Mouse (Mus musculus) retina, postnatal 7 days (tissue): ENCODE data around the gene Psmf1.

Experiments used
- DNase-seq: peaks from one replicate; pipeline ENCODE4 v3.0.0-alpha.2; 2012; ENCODE audit warnings: low read depth, low spot score

Gene Psmf1

DNA sequence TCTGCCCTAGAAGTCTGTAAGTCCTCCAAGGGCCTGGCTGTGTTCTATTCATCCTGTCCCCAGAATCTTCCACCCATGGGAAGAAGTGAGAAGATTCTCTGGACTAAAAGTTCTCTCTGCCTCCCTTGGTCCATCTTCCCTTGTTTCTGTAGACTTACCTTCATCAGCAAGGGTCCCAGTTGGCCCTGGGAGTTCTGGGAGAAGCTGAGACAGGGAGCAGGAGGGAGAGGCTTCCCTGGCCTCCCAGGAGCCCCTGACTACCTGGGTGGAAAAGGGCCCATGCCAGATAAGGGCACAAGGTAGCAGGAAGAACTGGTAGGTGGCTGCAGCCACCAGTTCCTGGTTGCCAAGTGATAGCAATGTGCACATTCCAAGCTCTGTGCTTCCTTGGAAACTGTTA, at the start of gene Psmf1:
TSS of gene Psmf1 (minus strand) at position 342 of the 400 bp plus-strand sequence.
- no peak for DNase-seq

DNA sequence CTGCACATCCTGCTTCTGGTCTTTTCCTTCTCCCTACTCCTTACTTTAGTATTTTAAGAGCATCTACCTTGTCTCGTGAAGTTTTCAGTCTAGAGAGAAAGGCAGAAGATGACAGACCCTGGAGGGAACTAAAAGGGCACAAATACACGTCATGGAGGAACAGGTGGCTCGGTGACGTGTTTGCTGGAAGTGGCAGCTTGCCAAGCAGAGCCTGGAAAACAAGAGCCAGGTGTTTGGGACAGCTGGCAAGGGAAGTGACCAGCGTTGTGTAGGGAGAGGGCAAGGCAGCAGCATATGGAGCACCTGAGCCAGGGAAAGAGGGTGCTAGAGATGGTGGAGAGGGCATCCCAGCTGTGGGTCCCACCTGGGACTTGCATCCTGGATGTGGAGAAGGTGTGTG, 47.2 kb upstream of the Psmf1 start:
- no peak for DNase-seq

DNA sequence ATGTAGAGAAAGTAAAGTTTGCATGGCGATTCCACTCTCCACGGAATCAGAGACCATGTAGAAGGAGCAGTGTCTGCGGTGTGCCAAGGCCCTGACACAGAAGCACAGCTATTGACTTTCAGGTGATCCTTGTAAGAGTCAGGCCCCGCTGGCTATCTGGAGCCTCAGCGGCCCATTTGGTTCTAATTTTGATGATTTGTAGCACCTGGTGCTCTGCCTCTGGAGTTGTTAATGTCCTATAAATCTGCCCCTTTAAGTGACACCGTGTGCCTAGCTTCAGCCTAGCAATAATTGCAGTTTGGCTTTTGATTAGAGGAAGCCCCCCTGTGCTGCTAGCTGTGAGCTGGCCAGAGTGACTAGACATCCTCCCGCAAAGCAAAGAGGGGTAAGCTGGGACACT, 46.2 kb upstream of the Psmf1 start:
- DNase-seq, result no peak

DNA sequence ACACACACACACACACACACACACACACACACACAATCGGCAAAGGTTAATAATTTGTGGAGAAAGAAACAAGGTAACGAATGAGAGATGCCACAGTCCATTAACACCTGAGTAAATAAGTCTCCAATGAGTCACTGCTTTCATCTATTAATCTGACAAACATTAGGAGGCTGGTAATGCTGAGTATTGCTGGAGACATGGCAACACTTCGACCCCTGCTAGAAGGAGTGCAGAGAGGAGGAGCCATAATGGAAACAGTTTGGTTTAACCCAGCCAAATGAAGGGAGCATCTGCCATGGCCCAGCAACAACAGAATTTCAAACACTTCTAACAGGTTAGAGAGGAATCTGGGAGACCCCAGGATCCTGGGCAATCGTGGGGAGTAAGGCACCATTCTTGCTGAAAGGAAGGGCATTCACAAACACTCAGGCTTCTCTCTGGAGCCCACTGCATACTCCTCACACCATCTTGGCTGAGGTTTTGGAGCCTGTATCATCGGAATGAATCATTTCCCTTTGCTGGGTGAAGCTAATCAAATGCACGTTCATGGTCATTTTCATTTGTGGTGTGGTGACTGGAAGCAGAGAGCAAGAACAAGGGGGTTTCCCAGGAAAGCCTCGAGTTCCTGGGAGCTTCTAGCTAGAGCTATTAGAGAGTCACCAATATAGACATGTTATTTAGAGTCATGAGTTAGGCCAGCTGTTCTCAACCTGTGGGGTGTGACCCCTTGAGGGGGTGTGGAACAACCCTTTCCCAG, 44.4 kb upstream of the Psmf1 start:
- DNase-seq, result no peak

DNA sequence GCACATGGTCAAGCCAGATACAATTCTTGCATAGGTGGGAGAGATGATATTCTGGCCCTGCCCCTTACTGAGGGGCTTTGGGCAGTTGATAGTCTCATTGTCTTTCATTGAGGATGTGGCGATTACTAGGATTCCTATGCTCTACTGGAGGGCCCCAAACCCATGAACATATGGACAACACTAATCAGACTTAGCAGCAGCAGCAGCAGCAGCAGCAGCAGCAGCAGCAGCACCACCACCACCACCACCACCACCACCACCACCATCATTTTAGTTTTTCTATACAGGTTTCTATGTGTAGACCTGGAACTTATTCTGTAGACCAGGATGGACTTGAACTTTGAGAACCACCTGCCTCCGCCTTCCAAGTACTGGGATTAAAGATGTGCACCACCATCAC, 39.5 kb upstream of the Psmf1 start:
- DNase-seq, result no peak

DNA sequence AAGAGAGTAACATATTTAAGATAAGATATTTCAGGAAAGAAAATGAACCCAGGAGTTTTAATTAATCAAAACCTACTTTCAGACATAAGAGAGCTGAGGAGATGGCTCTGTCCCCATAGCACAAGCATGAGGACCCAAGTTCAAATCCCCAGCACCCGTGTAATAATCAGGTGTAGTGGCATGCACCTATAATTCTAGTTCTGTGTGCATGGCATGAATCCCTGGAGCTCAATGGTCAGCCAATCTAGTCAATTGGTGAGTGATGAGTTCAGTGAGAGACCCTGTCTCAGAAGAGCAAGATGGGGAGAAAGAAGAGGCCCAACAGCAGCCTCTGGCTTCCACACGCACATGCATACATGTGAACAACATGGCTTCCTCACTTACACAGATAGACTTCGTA, 33.4 kb upstream of the Psmf1 start:
- no peak for DNase-seq

DNA sequence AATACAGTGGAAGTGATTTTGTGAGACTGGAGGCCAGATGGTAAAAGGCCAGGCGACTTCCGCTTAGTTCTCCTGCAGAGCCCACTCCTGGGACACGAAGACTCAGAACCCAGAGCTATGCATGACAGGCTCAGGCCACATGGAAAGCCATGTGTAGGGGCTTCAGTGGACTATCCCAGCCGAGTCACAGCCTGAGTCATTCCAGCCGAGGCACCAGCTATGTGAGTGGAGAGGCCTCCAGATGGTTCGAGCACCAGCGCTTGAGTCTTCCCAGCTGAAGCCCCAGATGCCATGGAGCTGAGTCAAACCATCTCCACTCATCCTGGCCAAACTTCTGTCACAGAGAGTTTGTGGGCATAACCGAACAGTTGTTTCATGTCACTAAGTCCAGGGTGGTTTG, 29.5 kb upstream of the Psmf1 start:
- DNase-seq, result no peak

DNA sequence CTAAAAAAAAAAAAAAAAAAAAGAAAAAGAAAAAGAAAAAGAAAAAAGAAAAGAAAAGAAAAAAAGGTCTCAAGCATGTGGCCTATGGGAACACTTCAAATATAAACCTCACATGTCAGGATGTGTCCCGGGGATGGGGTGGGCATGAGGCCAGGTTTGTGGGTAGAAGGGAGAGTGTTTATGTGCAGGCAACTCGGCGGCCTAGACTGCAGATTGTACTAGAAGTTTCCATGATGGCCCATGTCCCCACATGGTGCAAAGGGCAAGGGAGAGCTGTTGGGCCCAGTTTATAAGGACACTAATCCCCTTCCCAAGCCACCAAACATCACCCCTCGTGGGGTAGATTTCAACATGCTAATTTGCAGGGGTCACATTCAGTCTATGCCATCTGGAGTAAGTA, 28.2 kb upstream of the Psmf1 start:
- DNase-seq, result no peak

DNA sequence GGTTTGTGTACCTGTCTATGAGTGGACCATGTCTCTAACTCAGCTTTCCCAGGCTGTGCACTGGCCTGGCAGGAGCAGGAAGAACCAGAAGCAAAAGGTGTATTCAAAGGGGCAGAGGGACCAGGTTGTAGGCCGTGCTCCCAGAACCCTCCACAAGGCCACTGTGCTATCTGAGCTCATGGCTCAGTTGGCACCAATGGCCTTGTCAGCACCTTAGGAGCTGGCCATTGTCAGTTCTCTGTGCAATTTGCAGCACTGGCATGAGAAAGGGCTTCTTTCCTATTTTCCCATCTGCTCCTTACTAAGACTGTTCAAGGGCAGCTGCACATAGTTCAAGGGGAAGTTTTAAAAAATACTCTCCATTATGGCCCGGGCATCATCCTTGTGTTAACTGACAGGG, 20.6 kb upstream of the Psmf1 start:
- DNase-seq, result no peak

DNA sequence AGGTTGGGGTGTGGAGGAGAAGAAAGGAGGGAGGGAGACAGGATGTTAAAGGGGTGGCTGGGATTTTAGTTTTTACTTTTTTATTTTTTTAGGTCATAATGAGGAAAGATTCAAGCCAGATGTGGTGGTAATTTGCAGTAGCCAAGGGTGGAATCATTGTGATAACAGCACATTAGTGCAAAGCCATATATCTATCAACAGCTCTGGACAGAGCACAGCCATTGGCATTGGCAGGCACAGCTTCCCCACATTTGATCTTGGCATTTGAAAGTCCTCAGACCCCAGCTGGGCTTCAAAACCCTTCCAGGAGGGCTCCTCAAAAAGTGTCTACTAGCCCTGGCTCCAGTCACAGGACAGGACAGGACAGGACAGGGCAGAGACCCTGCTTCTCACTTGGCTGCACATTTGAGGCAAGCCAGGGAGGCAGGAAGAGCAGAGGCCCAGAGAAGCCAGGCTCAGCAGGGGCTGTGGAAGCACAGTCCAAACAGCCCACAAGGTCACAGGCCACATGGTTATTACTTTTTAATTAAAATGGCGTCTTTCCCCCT, 14.9 kb upstream of the Psmf1 start:
- DNase-seq, result no peak

DNA sequence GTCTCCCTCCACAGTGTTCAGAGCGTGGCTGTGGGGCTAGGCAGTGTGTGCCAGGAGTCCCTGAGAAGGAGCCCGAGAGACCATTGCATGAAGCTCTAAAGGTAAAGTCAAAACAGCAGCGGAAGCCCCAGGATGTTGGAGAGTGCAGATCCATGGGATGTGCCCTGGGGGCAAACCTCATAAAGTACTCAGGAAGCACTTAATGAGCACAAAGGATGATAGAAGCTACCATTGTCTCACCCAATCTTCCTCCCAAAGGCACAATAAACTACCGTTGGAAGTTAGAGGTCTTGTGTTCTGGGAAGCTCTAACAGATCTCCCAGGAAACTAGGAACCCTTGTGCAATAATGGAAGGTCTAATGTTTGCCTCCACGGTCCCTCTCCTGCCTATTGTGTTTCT, 13.5 kb upstream of the Psmf1 start:
- DNase-seq, result no peak

DNA sequence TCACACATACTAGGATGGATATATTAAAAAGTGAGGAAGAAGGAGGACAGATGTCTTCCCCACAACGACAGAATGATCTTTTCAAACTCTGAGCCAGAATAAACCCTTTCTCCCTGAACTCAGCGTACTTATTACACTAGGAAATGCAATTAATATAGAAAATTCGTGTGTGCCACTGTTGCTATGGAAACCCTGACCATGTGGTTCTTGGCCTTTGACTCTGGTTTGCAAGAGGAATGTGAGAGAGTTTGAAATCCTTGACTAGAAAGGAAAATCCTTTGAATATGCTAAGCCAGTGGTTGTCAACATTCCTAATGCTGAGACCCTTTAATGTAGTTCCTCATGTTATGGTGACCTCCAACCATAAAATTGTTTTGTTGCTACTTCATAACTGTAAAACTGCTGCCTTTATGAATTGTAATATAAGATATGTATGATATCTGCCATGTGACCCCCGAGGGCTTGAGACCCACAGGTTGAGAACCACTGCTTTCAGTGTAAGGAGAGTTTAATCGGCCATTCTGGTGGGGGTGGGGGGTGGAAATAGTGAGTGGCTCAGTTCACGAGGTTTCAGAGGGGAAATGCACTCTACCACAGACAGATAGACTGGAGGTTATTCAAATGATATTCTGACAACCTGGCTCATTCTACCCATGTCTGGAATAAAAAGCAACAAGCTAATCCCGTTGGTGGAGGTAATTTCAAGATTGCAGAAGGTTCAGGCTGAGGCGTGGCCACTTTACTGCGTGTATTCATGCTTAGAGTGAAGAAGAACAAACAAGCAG, 12.5 kb upstream of the Psmf1 start:
- no peak for DNase-seq

DNA sequence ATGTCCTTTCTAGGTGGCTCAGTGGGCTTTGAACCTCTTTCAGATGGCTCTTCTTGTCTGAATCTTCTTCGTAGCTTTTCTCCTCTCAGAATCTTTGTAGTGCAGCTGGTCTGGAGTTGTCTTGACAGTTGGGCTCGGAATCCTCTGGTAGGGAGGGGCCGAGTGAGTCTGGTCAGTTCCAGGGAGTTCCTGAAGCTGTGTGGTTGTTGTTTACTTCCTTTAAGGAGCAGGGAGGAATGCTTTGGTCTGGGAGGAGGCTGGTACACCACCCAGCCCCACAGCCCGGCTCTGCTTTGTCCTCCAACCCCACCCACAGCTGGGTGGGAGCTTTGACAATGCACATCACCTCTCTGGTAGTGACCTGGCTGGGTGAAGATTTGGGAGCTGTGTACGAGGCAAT, 7.3 kb upstream of the Psmf1 start:
- no peak for DNase-seq

DNA sequence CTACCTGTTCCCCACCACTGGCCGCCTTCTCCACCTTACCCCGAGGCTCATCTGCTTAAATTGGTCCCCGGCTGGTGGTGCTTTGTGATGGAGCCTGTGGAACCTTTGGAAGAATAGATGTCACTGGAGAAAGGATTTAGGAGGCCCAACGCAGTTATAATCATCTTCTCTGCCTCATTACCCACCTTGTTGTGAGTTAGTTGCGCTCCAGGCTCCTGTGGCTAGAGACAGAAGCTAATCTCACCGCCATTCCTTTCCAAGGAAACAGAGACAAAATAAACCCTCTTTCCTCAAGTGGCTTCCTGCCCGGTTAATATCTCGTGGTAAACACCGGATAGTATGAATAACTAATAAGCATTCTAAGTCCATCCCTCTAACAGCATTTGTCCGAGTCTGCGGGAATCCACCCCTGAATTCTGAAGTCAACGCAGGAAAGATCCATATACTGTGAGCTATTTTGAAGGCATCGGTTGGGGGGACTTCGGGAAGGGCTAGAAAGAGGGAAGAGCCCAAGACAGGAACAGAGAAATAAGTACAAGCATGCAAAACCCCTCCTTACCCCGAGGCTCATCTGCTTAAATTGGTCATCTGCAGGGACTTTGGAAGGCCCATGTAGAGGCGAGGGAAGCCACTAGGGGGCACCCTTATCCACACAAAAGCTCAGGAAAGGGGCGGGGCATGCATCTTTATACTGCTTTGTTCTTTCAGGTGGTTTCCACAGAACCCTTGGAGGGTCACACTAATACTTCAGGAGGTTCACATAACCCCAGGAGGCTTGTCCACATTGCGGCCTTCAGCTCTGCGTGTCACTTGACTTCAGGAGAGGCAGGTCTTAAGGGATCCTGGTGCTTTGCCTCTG, 4.1 kb upstream of the Psmf1 start:
- DNase-seq, result peak; percentile 50

DNA sequence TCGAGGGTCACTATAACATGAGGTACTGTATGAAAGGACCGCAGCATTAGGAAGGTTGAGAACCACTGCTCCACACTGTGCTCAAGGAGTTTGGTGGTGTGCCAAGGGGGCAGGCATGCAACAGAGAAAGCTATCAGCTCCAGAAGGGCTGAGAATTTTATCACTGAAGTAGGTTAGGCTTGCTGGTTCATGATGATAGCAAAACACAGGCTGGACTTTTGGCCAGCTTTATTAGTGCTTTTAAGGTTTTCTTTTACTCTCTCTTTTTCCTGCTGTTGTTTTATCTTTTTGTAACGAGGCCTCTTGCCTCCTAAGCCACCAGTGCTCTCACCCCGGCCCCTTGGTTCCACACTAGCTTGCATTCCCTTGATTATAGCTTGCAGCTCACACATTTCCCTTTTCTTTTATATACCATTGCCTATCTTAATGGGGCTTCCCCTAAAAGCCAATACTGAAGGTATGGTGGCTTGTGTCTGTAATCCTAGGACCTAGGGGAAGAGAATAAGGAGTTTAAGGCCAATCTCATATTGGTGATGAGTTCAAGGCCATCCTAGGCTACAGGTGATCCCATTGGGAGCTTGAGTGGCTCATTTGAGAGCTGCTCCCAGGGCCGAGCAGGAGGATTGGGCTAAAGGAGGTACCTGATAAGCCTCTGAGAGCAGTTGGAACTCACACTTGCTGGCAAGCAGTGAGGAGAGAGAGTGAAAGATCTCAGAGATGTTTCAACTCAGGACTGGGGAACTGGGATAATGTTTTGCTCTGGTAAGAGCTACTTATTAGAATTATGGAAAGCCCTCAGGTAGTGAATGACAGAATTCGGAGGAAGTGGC, 921 bp downstream of the Psmf1 start:
- DNase-seq, result no peak

DNA sequence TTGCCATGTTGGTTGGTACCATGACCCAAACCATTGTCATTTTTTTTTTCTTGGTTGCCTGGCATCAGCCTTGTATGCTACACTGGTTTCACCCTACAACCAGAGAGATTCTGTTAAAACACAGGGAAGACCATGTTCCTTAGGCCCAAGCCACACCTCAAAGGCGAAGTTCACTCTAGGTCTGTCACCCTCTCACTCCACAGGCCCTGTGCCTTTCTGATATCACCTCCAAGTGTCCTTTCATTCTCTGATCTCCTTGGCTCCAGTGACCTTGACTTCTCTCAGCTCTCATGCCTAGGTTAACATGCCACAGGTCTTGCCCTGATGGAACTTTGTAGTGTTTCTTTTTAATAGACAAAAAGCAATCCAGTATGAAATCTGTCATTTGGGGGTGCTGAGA, 1.9 kb downstream of the Psmf1 start:
- no peak for DNase-seq

DNA sequence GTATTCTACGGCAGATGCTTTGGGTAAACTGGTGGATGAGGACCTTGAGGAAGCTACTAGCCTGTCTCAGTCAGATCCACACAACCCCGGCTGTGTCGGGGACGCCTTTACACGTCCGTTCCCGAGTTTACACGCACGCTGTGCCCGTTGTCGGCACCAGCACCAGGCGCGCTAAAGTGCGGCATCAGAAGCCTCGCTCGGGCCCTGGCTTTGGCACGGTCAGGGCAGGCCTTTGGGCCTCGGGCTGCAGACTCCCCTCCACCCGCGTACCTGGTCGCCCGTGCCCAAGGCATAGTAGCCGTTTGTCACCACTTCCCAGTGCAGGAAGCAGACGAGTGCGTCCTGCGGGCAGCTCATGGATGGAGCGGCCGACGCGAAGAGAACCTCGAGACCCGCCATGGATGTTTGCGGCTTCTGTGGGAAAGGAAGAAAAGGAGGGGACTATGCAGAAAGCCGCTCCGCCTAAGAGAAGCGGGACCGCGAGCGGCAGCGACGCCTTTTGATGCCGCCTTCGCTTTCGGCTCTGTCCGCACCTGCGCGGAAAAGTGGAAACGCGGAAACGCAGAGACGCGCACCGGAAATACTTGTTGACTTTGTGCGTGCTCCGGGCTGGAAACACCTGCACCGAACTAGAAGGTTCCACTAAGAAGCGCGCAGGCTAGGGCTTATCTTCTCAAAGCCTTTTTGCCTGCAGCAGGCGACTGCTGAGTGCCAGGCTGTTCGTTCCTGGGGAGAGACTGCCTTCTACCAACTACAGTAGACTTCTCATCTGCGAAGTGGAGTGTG, 3.1 kb downstream of the Psmf1 start:
- peak; percentile 84 for DNase-seq

DNA sequence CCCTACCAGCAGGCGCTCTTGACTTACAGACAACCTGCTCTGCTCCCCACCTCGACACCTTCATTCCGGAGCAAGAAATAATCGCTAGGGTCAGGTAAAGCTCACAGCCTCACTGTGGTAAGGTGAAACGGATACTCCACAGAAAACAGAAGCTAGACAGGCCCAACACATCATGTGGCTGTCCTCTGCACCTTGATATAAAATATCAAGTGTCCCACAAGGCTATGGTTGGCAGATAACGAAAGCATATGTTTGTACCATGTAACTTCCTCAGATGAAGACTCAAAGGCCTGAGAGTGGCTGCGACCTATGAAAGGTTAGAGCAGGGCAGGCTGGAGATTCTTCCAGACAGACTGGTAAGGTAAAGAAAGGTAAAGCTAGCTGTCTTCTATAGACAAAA, 4.5 kb downstream of the Psmf1 start:
- DNase-seq, result no peak

DNA sequence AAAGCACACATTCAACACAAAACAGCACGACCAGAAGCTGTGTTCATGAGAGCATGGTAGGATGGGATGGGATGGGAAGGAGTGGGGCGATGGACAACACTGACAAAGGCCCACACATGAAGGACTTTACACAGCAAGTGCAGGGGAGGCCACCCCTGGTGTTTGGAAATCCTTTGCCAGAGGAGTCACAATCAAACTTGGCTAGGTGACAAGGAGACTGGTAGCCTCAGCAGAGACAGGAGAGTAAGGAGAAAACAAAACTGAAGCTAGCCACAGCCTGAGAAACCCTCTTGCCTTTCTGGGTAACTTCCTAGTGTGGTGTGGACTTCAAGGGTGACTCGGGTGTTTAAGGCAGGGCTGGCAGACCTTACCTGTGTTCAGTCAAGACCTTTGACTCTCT, 4.9 kb downstream of the Psmf1 start:
- DNase-seq, result no peak

DNA sequence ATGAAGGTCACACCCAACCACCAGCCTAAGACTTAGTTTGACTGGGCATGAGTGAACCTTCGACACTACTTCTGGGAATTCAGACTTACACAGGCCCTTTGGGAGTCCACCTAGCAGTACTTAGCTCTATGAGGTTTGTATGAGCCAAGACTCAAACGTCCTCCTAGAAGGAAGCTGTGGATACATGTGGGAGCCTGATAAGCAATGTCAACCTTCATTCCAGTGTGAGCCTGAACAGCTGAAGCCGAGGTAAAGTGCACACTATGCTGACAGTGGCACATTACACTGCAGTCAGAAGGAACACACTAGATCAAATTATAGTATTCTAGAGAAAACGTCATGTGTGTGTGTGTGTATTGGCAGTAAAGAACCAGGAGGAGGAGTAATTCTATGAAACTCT, 5.5 kb downstream of the Psmf1 start:
- no peak for DNase-seq
